Mouse (Mus musculus) cerebellum, adult 2 months (tissue): ENCODE results near the gene Dennd1a.

Experiments
- CTCF ChIP-seq: fragments of 200-500 bp; IDR thresholded peaks from 2 replicates; pipeline ENCODE4 v1.5.1; 2011; ENCODE audit warnings: low read depth, mild to moderate bottlenecking, control low read depth, low read length, moderate library complexity, borderline replicate concordance; ENCODE audit not compliant: insufficient read depth
- POLR2A ChIP-seq: fragments of 200-500 bp; IDR thresholded peaks from 2 replicates; pipeline ENCODE4 v1.6.1; 2011; ENCODE audit warnings: low read length, control low read depth, borderline replicate concordance; ENCODE audit not compliant: insufficient read depth

GRCm38 (mm10) chr2:38023054-38023740 lies 264.0 kb downstream of the Dennd1a start:
- TF ChIP-seq POLR2A (no peak), CTCF (no peak)
